Comparison of ENCODE assay signal across 36 mouse cellular contexts in genomic region chr1:180485346-180485745, GRCm38 (mm10). TPM values are rescaled to one million over a fixed set of nuclear protein-coding genes. Genes with fewer than 3 reads are reported as not detected.
"Had no signal": no experiment of that assay in that cellular context is flagged by ENCODE, and none has a peak within 500 bp of the region (broad histone marks: within the 10 kb centered on the region; RNA-seq: fewer than 3 reads in every experiment).

No protein-coding gene starts in this region.

- ATAC-seq: liver, embryonic 12.5 days; liver, postnatal 0 days; lung, postnatal 0 days; midbrain, embryonic 15.5 days; midbrain, embryonic 16.5 days had no signal

- H3K4me2 ChIP-seq: limb, embryonic 12.5 days; limb, embryonic 13.5 days; limb, embryonic 15.5 days; liver, embryonic 11.5 days; liver, embryonic 12.5 days; liver, embryonic 13.5 days; liver, embryonic 15.5 days; lung, embryonic 14.5 days; lung, embryonic 15.5 days; midbrain, embryonic 12.5 days; midbrain, embryonic 15.5 days; neural tube, embryonic 12.5 days had no signal

- H3K4me3 ChIP-seq: left cerebral cortex, adult 2 months; limb, embryonic 10.5 days; limb, embryonic 12.5 days; limb, embryonic 13.5 days; limb, embryonic 15.5 days; liver, embryonic 12.5 days; liver, embryonic 13.5 days; liver, embryonic 15.5 days; lung, embryonic 15.5 days; megakaryocyte, embryonic 14.5 days; midbrain, embryonic 10.5 days; midbrain, embryonic 12.5 days; midbrain, embryonic 15.5 days; myocyte; neural tube, embryonic 12.5 days had no signal

- H3K36me3 ChIP-seq: limb, embryonic 10.5 days; limb, embryonic 12.5 days; limb, embryonic 13.5 days; limb, embryonic 15.5 days; liver, embryonic 12.5 days; liver, embryonic 13.5 days; liver, embryonic 15.5 days; lung, embryonic 15.5 days; midbrain, embryonic 10.5 days; midbrain, embryonic 12.5 days; midbrain, embryonic 15.5 days; neural tube, embryonic 12.5 days had no signal

- H3K9ac ChIP-seq: limb, embryonic 12.5 days; limb, embryonic 13.5 days; limb, embryonic 15.5 days; liver, embryonic 12.5 days; liver, embryonic 13.5 days; liver, embryonic 14.5 days; liver, embryonic 15.5 days; liver, postnatal 0 days; lung, embryonic 14.5 days; lung, embryonic 15.5 days; midbrain, embryonic 12.5 days; midbrain, embryonic 15.5 days; neural tube, embryonic 12.5 days had no signal

- H3K27ac ChIP-seq: left cerebral cortex, adult 2 months; limb, embryonic 10.5 days; limb, embryonic 12.5 days; limb, embryonic 13.5 days; limb, embryonic 15.5 days; liver, embryonic 12.5 days; liver, embryonic 13.5 days; liver, embryonic 14.5 days; liver, embryonic 15.5 days; lung, embryonic 15.5 days; macrophage; midbrain, embryonic 10.5 days; midbrain, embryonic 12.5 days; midbrain, embryonic 15.5 days; neural tube, embryonic 12.5 days had no signal

- DNase-seq: left cerebral cortex, postnatal 4 days; liver; liver, embryonic 13.5 days; liver, postnatal 0 days; lung, adult 18-20 months; lung, adult 2 months; lung, embryonic 14.5 days; lung, postnatal 10 days; lung, postnatal 14 days; lung, postnatal 36 days; lung, postnatal 4 days; midbrain, embryonic 14.5 days had no signal

- H3K9me3 ChIP-seq: limb, embryonic 10.5 days; limb, embryonic 12.5 days; limb, embryonic 13.5 days; limb, embryonic 15.5 days; liver, embryonic 12.5 days; liver, embryonic 13.5 days; liver, embryonic 15.5 days; lung, embryonic 15.5 days; midbrain, embryonic 10.5 days; midbrain, embryonic 12.5 days; midbrain, embryonic 15.5 days; neural tube, embryonic 12.5 days had no signal

RNA-seq across cellular contexts. Expression of gene Stum, which starts 2.0 kb away (rescaled TPM):
- total RNA-seq: megakaryocyte progenitor cell, adult 5-6 weeks; megakaryocyte, adult 5-6 weeks; megakaryocyte-erythroid progenitor cell, adult 5-6 weeks; monocyte, adult 5-6 weeks had no signal
- polyA plus RNA-seq: liver, embryonic 16.5 days; lung, embryonic 14.5 days had no signal
